Mouse (Mus musculus) MEL (cell line): ENCODE measurements around the gene Mydgf.

Experiments
- CHD1 ChIP-seq: IDR thresholded peaks from 2 replicates; pipeline ENCODE4 v1.6.1; 2012; ENCODE audit warnings: low read depth, mild to moderate bottlenecking, inconsistent platforms, low read length, improper control_type of control experiment
- CTCF ChIP-seq, 3 experiments: IDR thresholded peaks in 2 of 3; conservative IDR thresholded peaks in 1 of 3; 2 replicates each; pipeline ENCODE4 v1.5.1; 2011 to 2012; ENCODE audit warnings: low read length in 3 of 3, low read depth in 2 of 3, mild to moderate bottlenecking in 2 of 3, improper control_type of control experiment in 1 of 3, inconsistent platforms in 1 of 3, mixed read lengths in 1 of 3, moderate library complexity in 1 of 3; ENCODE audit not compliant: control insufficient read depth in 1 of 3, insufficient read depth in 1 of 3, poor library complexity in 1 of 3, severe bottlenecking in 1 of 3
- ELF1 ChIP-seq: IDR thresholded peaks from 2 replicates; pipeline ENCODE4 v1.6.1; 2014; ENCODE audit warnings: low read depth, mild to moderate bottlenecking, inconsistent platforms, low read length, improper control_type of control experiment, moderate library complexity
- EP300 ChIP-seq, 2 experiments: IDR thresholded peaks; 2 replicates each; pipeline ENCODE4 v1.6.1; 2011; ENCODE audit warnings: improper control_type of control experiment in 2 of 2, low read length in 2 of 2, low read depth in 1 of 2, mild to moderate bottlenecking in 1 of 2
- HCFC1 ChIP-seq: IDR thresholded peaks from 2 replicates; pipeline ENCODE4 v1.6.1; 2012; ENCODE audit warnings: low read depth, mild to moderate bottlenecking, inconsistent platforms, low read length, improper control_type of control experiment, moderate library complexity
- MAZ ChIP-seq: IDR thresholded peaks from 2 replicates; pipeline ENCODE4 v1.6.1; 2012; ENCODE audit warnings: low read depth, mild to moderate bottlenecking, inconsistent platforms, low read length, improper control_type of control experiment
- MXI1 ChIP-seq: IDR thresholded peaks from 2 replicates; pipeline ENCODE4 v1.6.1; 2011; ENCODE audit warnings: mild to moderate bottlenecking, low read depth, low read length, improper control_type of control experiment
- NELFE ChIP-seq: IDR thresholded peaks from 2 replicates; pipeline ENCODE4 v1.6.1; 2011; ENCODE audit warnings: low read depth, low read length, improper control_type of control experiment
- NRF1 ChIP-seq: IDR thresholded peaks from 2 replicates; pipeline ENCODE4 v1.6.1; 2014; ENCODE audit warnings: low read depth, mild to moderate bottlenecking, inconsistent platforms, low read length, improper control_type of control experiment, moderate library complexity; ENCODE audit not compliant: poor library complexity, insufficient read depth, severe bottlenecking
- POLR2A ChIP-seq, 2 experiments: IDR thresholded peaks; 2 replicates each; pipeline ENCODE4 v1.6.1; 2011 to 2012; ENCODE audit warnings: low read length in 2 of 2, mild to moderate bottlenecking in 2 of 2, control low read depth in 1 of 2, improper control_type of control experiment in 1 of 2, low read depth in 1 of 2, moderate library complexity in 1 of 2; ENCODE audit not compliant: control insufficient read depth in 1 of 2, insufficient read depth in 1 of 2, poor library complexity in 1 of 2
- RCOR1 ChIP-seq: IDR thresholded peaks from 2 replicates; pipeline ENCODE4 v1.6.1; 2012; ENCODE audit warnings: low read depth, mild to moderate bottlenecking, inconsistent platforms, low read length, improper control_type of control experiment
- TBP ChIP-seq: IDR thresholded peaks from 2 replicates; pipeline ENCODE4 v1.8.0; 2011; ENCODE audit warnings: low read depth, low read length, improper control_type of control experiment
- TCF12 ChIP-seq: IDR thresholded peaks from 2 replicates; pipeline ENCODE4 v1.6.1; 2014; ENCODE audit warnings: low read depth, mild to moderate bottlenecking, inconsistent platforms, low read length, improper control_type of control experiment, moderate library complexity
- ZNF384 ChIP-seq: IDR thresholded peaks from 2 replicates; pipeline ENCODE4 v1.6.1; 2012; ENCODE audit warnings: low read depth, mild to moderate bottlenecking, inconsistent platforms, low read length, improper control_type of control experiment

- TF ChIP-seq NRF1 (no peak), CTCF (IDR thresholded peaks at IDR 0.05 in 2 of 3, conservative IDR thresholded peaks at IDR 0.05 in 1 of 3; ENCODE audit: control insufficient read depth in 1 of 3, insufficient read depth in 1 of 3, low read depth in 2 of 3, low read length in 3 of 3, poor library complexity in 1 of 3, severe bottlenecking in 1 of 3) (no peak), EP300 (IDR thresholded peaks at IDR 0.05; ENCODE audit: low read depth in 1 of 2, low read length in 2 of 2) (no peak), POLR2A (IDR thresholded peaks at IDR 0.05; ENCODE audit: control insufficient read depth in 1 of 2, insufficient read depth in 1 of 2, low read depth in 1 of 2, low read length in 2 of 2, poor library complexity in 1 of 2) (no peak), NELFE (no peak), MXI1 (no peak), MAZ (no peak), HCFC1 (no peak), TBP (no peak), TCF12 (no peak), CHD1 (no peak), ELF1 (no peak), RCOR1 (no peak), ZNF384 (no peak)
Measured at GRCm38 (mm10) chr17:56202476-56202875, 18.8 kb upstream of the Mydgf start.
